In genomic region chr5:124103552-124103951, GRCm38 (mm10) we compare ENCODE assay signal across 16 mouse cellular contexts.
"Had no signal": no experiment of that assay in that cellular context is flagged by ENCODE, and none has a peak within 500 bp of the region (broad histone marks: within the 10 kb centered on the region; RNA-seq: fewer than 3 reads in every experiment).

No protein-coding gene starts in this region.

- H3K4me3 ChIP-seq: neural tube, embryonic 13.5 days; neural tube, embryonic 15.5 days; stomach, embryonic 15.5 days had no signal

- H3K27ac ChIP-seq: neural tube, embryonic 13.5 days; neural tube, embryonic 15.5 days; stomach, embryonic 15.5 days; stomach, postnatal 0 days had no signal

- DNase-seq: retina, postnatal 1 day; right cerebral cortex, adult 18-20 months; right cerebral cortex, postnatal 14 days; right cerebral cortex, postnatal 25 days; right cerebral cortex, postnatal 4 days; spleen, adult 18-20 months; thymus, adult 18-20 months; thymus, adult 2 months; thymus, postnatal 14 days; thymus, postnatal 25 days; thymus, postnatal 36 days; thymus, postnatal 4 days had no signal

- H3K9me3 ChIP-seq: neural tube, embryonic 13.5 days; neural tube, embryonic 15.5 days; stomach, embryonic 15.5 days had no signal

- H3K4me1 ChIP-seq: neural tube, embryonic 13.5 days; neural tube, embryonic 15.5 days; stomach, embryonic 15.5 days had no signal

- H3K36me3 ChIP-seq: neural tube, embryonic 13.5 days; stomach, embryonic 15.5 days had no signal

- H3K4me2 ChIP-seq: neural tube, embryonic 13.5 days; neural tube, embryonic 15.5 days; stomach, embryonic 15.5 days had no signal

- H3K9ac ChIP-seq: neural tube, embryonic 13.5 days; neural tube, embryonic 15.5 days; stomach, embryonic 15.5 days had no signal

- H3K27me3 ChIP-seq: neural tube, embryonic 13.5 days; neural tube, embryonic 15.5 days; stomach, embryonic 15.5 days had no signal
